Mouse (Mus musculus) mesoderm, embryonic 11.5 days (tissue): Measurements from ENCODE around the gene Zfp609.

Experiments used
- DNase-seq: peaks from one replicate; pipeline ENCODE4 v3.0.0-alpha.2; 2012; ENCODE audit warnings: low read depth, low spot score

The Zfp609 gene

GRCm38 (mm10) chr9:65771011-65771664, 56.2 kb downstream of the Zfp609 start:
- DNase-seq, result no peak

DNA sequence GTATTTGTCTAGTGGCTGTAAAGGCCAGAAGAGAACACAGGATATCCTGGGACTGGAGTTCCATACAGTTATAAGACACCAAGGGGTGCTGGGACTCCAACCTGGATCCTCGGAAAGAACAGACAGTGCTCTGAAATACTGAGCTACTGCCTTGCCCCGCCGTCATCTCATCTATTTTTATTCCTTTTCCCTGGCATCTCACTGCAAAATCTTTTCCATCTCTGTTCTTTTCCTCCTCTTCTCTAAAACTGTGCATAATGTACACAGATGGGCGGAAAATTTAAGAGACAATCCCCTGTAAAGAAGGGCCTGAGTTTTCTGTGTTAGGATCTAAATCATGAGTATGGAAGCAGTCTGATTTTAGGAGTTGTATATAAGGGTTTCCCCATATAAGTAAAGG, 64.6 kb downstream of the Zfp609 start:
- no peak for DNase-seq

DNA sequence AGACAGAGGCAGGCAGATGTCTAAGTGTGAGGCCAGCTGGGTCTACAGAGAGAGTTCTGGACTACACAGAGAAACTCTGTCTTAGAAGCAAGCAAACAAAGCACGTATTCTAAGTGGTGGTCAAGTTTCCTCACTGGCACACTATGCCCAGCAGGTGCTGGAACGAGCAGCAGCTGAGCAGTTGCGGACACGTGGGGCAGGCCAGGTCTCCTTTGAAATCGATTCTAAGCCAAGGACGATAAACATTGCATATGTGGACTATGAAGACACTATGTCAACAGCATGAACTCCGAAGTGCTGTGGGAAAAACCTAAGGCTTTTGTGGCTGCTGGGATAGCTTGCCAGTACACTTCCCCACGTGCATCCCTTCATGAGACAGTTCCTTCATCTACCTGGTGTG, 67.4 kb downstream of the Zfp609 start:
- DNase-seq, result no peak

- DNase-seq, result no peak
These were observed 68.1 kb downstream of the Zfp609 start for GRCm38 (mm10) chr9:65759256-65759655.

- DNase-seq, result no peak
These were observed 69.5 kb downstream of the Zfp609 start for GRCm38 (mm10) chr9:65757826-65758225.

DNA sequence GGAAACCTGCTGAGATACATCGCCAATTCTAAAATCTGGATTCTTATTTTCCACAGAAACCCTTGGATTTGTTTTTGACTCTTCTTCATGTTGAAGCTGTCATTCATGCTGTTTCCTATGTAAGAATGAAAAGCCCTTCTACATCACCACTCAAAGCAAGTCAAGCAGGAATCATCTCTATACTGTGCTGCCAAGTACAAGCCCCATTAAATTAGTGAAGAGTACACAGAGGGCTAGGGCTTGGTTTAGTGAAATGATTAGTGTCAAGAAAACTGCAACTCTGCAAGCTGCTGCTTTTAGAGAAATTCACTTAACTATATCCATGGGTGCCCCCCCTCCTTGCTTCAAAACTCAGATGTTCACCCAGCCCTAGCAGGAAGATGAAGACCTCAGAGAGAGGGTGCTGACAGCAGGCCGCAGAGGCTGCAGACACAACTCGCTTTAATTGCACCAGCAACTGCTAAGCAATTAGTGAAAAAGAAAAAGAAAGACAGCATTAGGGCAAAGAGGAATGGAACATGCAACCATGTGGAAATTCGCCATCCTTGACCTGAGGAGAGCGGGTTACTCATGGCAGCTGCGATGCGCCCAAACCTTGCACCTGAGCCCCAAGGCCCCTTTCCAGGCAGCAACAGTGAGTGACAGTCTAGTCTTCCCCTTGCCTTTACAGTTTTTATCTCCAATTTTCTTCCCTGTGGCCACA, 71.5 kb downstream of the Zfp609 start:
- DNase-seq, result no peak

- no peak for DNase-seq
These were observed 72.2 kb downstream of the Zfp609 start for GRCm38 (mm10) chr9:65755164-65755563.

DNA sequence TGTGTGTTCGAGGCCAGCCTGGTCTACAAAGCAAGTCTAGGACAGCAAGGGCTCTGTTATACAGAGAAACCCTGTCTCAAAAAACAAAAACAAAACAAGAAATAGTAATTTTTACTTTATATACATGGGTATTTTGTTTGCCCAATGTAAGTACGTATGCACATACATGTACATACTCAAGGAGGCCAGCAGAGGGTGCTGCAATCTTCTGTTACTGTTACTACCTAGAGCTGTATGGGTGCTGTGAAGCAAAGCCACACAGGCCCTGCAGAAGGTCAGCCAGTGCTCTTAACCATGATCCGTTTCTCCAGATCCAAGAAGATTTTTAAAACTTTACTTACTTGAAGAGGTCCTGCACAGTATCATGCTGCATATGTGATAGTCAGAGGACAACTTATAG, 74.7 kb downstream of the Zfp609 start:
- DNase-seq, result no peak

- no peak for DNase-seq
These were observed 75.5 kb downstream of the Zfp609 start for GRCm38 (mm10) chr9:65751906-65752305.

DNA sequence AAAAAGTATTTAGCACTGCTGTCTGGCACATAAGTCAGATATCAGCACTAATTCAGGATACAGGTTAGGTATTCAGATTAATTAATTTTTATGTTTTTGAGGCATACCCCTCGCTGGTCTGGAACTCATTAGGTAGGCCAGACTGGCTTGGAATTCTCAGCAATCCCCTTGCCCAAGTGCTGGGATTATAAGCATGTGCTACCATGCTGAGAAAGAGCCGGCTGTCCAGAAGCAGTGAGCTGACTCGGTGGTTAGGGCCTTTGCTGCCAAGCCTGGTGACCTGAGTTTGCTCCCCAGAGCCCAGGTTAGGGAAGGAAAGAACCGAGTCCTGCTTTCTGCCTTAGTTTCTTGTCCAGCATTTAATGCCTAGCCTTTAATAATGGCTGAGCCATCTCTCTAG, 79.3 kb downstream of the Zfp609 start:
- DNase-seq, result no peak

DNA sequence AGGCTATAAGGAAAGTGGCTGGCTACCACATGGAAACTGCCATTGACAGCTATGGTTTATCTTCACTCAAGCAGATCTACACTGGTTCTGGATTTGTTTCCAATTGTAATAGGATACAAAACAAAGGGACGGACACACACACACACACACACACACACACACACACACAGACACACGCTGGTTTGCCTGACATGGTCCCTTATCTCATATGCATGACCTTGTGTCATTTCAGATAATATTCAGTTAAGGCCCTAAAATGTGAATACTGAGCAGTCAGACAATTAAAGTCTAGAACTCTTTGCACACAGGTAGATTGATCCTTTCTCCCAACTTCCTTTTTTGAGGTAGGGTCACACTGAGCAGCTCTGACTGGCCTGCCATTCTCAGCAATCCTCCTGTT, 80.9 kb downstream of the Zfp609 start:
- no peak for DNase-seq

DNA sequence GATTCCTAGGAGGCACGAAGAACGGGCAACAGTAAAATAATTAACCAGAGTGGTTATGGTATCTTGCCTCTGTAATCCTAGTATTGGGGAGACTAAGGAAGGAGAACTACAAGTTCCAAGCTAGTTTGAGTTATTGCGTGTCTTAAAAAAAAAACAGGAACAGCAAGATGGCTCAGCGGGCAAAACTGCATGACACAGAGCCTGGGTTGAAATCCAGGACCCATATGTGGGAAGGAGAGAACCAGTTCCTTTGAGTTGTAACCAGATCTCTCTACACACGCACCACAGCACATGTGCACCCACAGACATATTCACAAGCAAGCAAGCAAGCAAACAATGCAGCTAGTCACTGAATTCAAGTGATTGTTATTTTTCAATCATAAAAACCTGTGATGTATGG, 81.9 kb downstream of the Zfp609 start:
- no peak for DNase-seq

- peak; percentile 72 for DNase-seq
These were observed 82.9 kb downstream of the Zfp609 start for GRCm38 (mm10) chr9:65744171-65745082.

DNA sequence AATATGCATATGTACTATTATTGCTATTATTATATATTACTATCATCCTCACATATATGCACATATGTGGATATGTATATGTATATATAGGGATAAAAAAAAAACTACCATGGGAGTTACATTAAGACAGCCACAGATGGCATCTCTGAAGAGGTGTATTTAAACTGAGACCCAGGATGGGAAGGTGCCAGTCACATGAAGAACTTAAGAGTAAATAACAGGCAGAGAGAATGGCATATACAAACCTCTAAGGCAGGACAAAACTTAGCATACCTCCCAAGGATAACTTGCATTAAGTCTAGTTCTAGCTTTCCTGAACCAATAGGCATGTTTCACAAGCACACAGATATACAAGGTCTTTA, 83.6 kb downstream of the Zfp609 start:
- DNase-seq, result no peak

DNA sequence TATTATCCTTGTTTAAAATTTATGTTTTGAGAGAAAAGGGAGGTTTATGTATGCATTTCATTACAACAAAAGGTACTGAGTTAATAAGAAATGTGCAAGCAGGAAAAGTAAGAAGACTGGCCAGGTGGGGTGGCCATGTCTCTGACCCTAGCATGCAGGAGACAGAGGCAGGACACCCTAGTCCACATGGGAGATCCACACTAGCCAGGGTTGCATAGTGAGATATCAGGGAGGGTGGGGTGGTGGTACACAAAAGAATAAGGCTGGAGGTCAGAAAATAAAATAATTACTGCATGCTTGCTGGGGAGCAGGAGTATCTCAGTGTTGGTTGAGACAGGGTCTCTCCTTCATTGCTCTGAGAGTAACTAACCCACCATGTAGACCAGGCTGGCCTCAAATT, 84.0 kb downstream of the Zfp609 start:
- no peak for DNase-seq

DNA sequence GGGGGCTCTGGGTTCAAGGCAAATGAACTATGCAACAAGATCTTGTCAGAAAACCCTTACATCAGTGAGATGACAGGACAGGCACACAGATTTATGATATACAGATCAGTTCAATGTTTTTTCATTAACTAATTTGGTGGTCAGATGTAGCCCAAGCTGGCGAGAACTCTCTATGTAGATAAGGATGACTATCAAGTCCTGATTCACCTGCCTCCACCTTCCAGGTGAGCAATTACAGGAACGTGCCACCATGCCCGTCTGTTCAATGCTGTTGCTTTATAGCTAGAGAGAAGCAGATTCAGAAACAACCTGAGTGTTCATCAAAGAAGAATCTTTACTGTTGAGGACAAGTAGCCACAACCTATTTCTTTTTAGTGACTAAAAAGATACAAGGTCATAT, 84.6 kb downstream of the Zfp609 start:
- DNase-seq, result no peak

GRCm38 (mm10) chr9:65741066-65741852, 86.1 kb downstream of the Zfp609 start:
- no peak for DNase-seq

GRCm38 (mm10) chr9:65734931-65735330, 92.4 kb downstream of the Zfp609 start:
- no peak for DNase-seq

- DNase-seq, result no peak
These were observed 98.8 kb downstream of the Zfp609 start for GRCm38 (mm10) chr9:65728588-65728987.

DNA sequence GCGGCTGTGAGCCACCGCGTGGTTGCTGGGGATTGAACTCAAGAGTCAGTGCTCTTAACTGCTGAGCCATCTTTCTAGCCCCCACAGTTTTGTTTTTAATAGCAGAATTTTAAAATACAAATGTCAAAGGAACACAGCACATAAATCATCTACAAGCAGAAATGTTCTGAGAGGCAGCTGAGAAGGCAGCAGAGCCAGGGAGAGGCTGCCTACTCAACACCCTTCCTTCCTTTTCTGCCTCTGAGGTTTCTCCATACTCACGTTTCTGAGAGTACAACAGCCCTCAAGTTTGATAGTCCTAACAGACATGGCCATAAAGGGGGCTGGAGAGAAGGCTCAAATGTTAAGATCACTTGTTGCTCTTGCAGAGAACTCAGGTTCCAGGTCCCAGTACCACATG, 99.9 kb downstream of the Zfp609 start:
- DNase-seq, result no peak

DNA sequence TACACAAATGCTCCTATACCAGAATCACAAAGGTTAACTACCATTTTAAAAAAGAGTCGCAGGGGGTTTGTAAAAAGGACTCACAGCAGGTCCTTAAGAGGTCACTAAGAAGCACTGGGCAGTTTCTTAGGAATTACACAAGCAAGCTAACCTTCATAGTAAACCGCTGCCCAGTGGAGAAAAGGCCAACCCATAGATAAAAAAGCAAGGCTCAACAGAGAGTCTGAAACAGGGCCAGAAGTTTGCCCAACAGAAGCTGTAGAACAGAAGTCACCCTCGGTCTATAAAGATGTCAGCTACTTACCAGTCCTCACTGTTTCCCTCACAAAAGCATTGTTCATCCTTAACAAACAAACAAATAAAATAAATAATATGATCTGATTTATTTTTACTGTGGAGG, 100.9 kb downstream of the Zfp609 start:
- DNase-seq, result no peak

GRCm38 (mm10) chr9:65725291-65725622, 102.1 kb downstream of the Zfp609 start:
- no peak for DNase-seq
